Mouse (Mus musculus) c-Kit-positive CD71-negative TER-119-negative erythroid progenitor cells, embryonic 14.5 days (primary cell): ENCODE results near the gene Aldh16a1.
"Not testable (repeated sequence)": the region's sequence is repeated elsewhere in the genome, so short reads cannot be mapped to it uniquely, and the experiment has no call there.

Source experiments
- DNase-seq: peaks from one replicate; pipeline ENCODE4 v3.0.0-alpha.2; 2013; ENCODE audit warnings: low read depth

Aldh16a1 gene

GRCm38 (mm10) chr7:45157459-45157858, 3.1 kb upstream of the Aldh16a1 start:
- no peak for DNase-seq

- DNase-seq = no peak
These were observed 1.8 kb upstream of the Aldh16a1 start for GRCm38 (mm10) chr7:45156206-45156605.

- no peak for DNase-seq
These were observed 1.2 kb upstream of the Aldh16a1 start for GRCm38 (mm10) chr7:45155590-45155989.

GRCm38 (mm10) chr7:45154993-45155514, 670 bp upstream of the Aldh16a1 start:
- DNase-seq = no peak

GRCm38 (mm10) chr7:45153586-45153985, 798 bp downstream of the Aldh16a1 start:
- no peak for DNase-seq

GRCm38 (mm10) chr7:45153052-45153451, 1.3 kb downstream of the Aldh16a1 start:
- DNase-seq = not testable (repeated sequence)

GRCm38 (mm10) chr7:45151303-45151702, 3.1 kb downstream of the Aldh16a1 start:
- DNase-seq = no peak

- DNase-seq = no peak
These were observed 4.1 kb downstream of the Aldh16a1 start for GRCm38 (mm10) chr7:45150321-45150720.

GRCm38 (mm10) chr7:45149545-45149944, 4.8 kb downstream of the Aldh16a1 start:
- DNase-seq = no peak

- no peak for DNase-seq
These were observed 5.8 kb downstream of the Aldh16a1 start for GRCm38 (mm10) chr7:45148534-45149098.

GRCm38 (mm10) chr7:45147899-45148298, 6.5 kb downstream of the Aldh16a1 start:
- DNase-seq = no peak

- DNase-seq = no peak
These were observed 7.1 kb downstream of the Aldh16a1 start for GRCm38 (mm10) chr7:45147267-45147666.

GRCm38 (mm10) chr7:45145460-45145859, 8.9 kb downstream of the Aldh16a1 start:
- no peak for DNase-seq

- no peak for DNase-seq
These were observed 9.8 kb downstream of the Aldh16a1 start for GRCm38 (mm10) chr7:45144368-45145174.

- DNase-seq = no peak
These were observed 12.5 kb downstream of the Aldh16a1 start for GRCm38 (mm10) chr7:45141914-45142313.

GRCm38 (mm10) chr7:45141319-45141718, 13.1 kb downstream of the Aldh16a1 start:
- no peak for DNase-seq

GRCm38 (mm10) chr7:45139904-45140723, 14.3 kb downstream of the Aldh16a1 start:
- DNase-seq = no peak

GRCm38 (mm10) chr7:45138403-45138802, 16.0 kb downstream of the Aldh16a1 start:
- no peak for DNase-seq

- no peak for DNase-seq
These were observed 17.0 kb downstream of the Aldh16a1 start for GRCm38 (mm10) chr7:45137171-45138006.

- peak; percentile 84 for DNase-seq
These were observed 18.3 kb downstream of the Aldh16a1 start, which contains the start of the genes Gm45713 and Flt3l for GRCm38 (mm10) chr7:45135993-45136567. TSS of gene Gm45713 (minus strand) at chr7:45136231. TSS of gene Flt3l (minus strand) at chr7:45136432.

- DNase-seq = no peak
These were observed 19.0 kb downstream of the Aldh16a1 start for GRCm38 (mm10) chr7:45135370-45135769.
